32 mouse cellular contexts compared by ENCODE assay signal in genomic region chr15:102417524-102417923, GRCm38 (mm10). TPM values are rescaled to one million over a fixed set of nuclear protein-coding genes. Genes with fewer than 3 reads are reported as not detected.
"Had no signal": no experiment of that assay in that cellular context is flagged by ENCODE, and none has a peak within 500 bp of the region (broad histone marks: within the 10 kb centered on the region; RNA-seq: fewer than 3 reads in every experiment).

No protein-coding gene starts in this region.

- H3K9me3 ChIP-seq: embryonic facial prominence, embryonic 10.5 days; embryonic facial prominence, embryonic 12.5 days; embryonic facial prominence, embryonic 13.5 days; embryonic facial prominence, embryonic 15.5 days; forebrain, embryonic 12.5 days; forebrain, embryonic 13.5 days; forebrain, embryonic 15.5 days had no signal

- H3K27me3 ChIP-seq: embryonic facial prominence, embryonic 12.5 days; embryonic facial prominence, embryonic 13.5 days; embryonic facial prominence, embryonic 15.5 days; forebrain, embryonic 12.5 days; forebrain, embryonic 13.5 days; forebrain, embryonic 15.5 days had no signal

- H3K4me1 ChIP-seq: embryonic facial prominence, embryonic 10.5 days; embryonic facial prominence, embryonic 12.5 days; forebrain, embryonic 10.5 days; forebrain, embryonic 12.5 days; forebrain, embryonic 13.5 days; forebrain, embryonic 15.5 days had no signal

- H3K4me3 ChIP-seq: embryonic facial prominence, embryonic 10.5 days; embryonic facial prominence, embryonic 12.5 days; embryonic facial prominence, embryonic 13.5 days; embryonic facial prominence, embryonic 15.5 days; erythroblast, embryonic 14.5 days; forebrain, embryonic 10.5 days; forebrain, embryonic 12.5 days; forebrain, embryonic 13.5 days; forebrain, embryonic 15.5 days; gastrocnemius, adult 2 months; heart, adult 2 months had no signal

- DNase-seq: cerebellum, adult 9-10 months; cerebellum, adult 9-11 months; cerebellum, postnatal 10 days; cerebellum, postnatal 14 days; cerebellum, postnatal 25 days; cerebellum, postnatal 36 days; embryo, embryonic 11 days; forebrain, postnatal 0 days; gastrocnemius, adult 2 months; gastrocnemius, postnatal 10 days; gastrocnemius, postnatal 14 days; gastrocnemius, postnatal 25 days; gastrocnemius, postnatal 36 days; heart, adult 18-20 months; heart, adult 2 months had no signal

- H3K9ac ChIP-seq: embryonic facial prominence, embryonic 12.5 days; embryonic facial prominence, embryonic 13.5 days; embryonic facial prominence, embryonic 15.5 days; forebrain, embryonic 12.5 days; forebrain, embryonic 13.5 days; forebrain, embryonic 15.5 days; forebrain, postnatal 0 days had no signal

- ATAC-seq: forebrain, embryonic 13.5 days; forebrain, embryonic 14.5 days; forebrain, embryonic 15.5 days; forebrain, embryonic 16.5 days; forebrain, postnatal 0 days had no signal

- H3K27ac ChIP-seq: embryonic facial prominence, embryonic 10.5 days; embryonic facial prominence, embryonic 12.5 days; embryonic facial prominence, embryonic 13.5 days; embryonic facial prominence, embryonic 15.5 days; forebrain, embryonic 10.5 days; forebrain, embryonic 12.5 days; forebrain, embryonic 13.5 days; forebrain, embryonic 15.5 days; gastrocnemius, adult 2 months; heart, adult 2 months had no signal

- H3K4me2 ChIP-seq: embryonic facial prominence, embryonic 12.5 days; embryonic facial prominence, embryonic 13.5 days; embryonic facial prominence, embryonic 15.5 days; forebrain, embryonic 12.5 days; forebrain, embryonic 13.5 days; forebrain, embryonic 15.5 days had no signal

RNA-seq across cellular contexts. Expression of gene Amhr2, which starts 27.6 kb away (rescaled TPM):
- total RNA-seq: common myeloid progenitor, adult 5-6 weeks; granulocyte monocyte progenitor cell, adult 5-6 weeks had no signal
- polyA plus RNA-seq: embryonic facial prominence, embryonic 11.5 days; embryonic facial prominence, embryonic 13.5 days had no signal

RNA-seq across cellular contexts. Expression of gene Sp7, which starts 50.5 kb away (rescaled TPM):
- total RNA-seq: common myeloid progenitor, adult 5-6 weeks; gastrocnemius, adult 18-20 months; gastrocnemius, adult 2 months; gastrocnemius, adult 8-10 months; gastrocnemius, postnatal 25 days; gastrocnemius, postnatal 36 days; granulocyte monocyte progenitor cell, adult 5-6 weeks; heart, adult 18-20 months; heart, adult 2 months; heart, adult 8-10 months had no signal
- polyA plus RNA-seq: erythroblast, embryonic 14.5 days; heart, adult 2 months had no signal
